Mouse (Mus musculus) NIH3T3 (cell line): ENCODE measurements around the gene Klhl36.
"Not testable (repeated sequence)": the region's sequence is repeated elsewhere in the genome, so short reads cannot be mapped to it uniquely, and the experiment has no call there.

Source experiments
- DNase-seq: peaks from one replicate; pipeline ENCODE4 v3.0.0-alpha.2; 2012; ENCODE audit warnings: low read depth

Klhl36 gene

GRCm38 (mm10) chr8:119835270-119835669 lies 26.8 kb upstream of the Klhl36 start:
- no peak for DNase-seq

GRCm38 (mm10) chr8:119836831-119837230 lies 25.2 kb upstream of the Klhl36 start:
- no peak for DNase-seq

- no peak for DNase-seq
These were observed 24.5 kb upstream of the Klhl36 start for GRCm38 (mm10) chr8:119837553-119838071.

- no peak for DNase-seq
These were observed 23.7 kb upstream of the Klhl36 start for GRCm38 (mm10) chr8:119838100-119838982.

- DNase-seq: no peak
These were observed 23.1 kb upstream of the Klhl36 start for GRCm38 (mm10) chr8:119838983-119839340.

- DNase-seq: no peak
These were observed 22.5 kb upstream of the Klhl36 start for GRCm38 (mm10) chr8:119839419-119840021.

GRCm38 (mm10) chr8:119840275-119840808 lies 21.7 kb upstream of the Klhl36 start, which contains the start of gene Cotl1:
Gene Cotl1, minus strand, starts transcription at chr8:119840544.
- DNase-seq: peak; percentile 99

GRCm38 (mm10) chr8:119840905-119841411 lies 21.1 kb upstream of the Klhl36 start:
- no peak for DNase-seq

GRCm38 (mm10) chr8:119843444-119843843 lies 18.6 kb upstream of the Klhl36 start:
- peak; percentile 90 for DNase-seq

- no peak for DNase-seq
These were observed 17.5 kb upstream of the Klhl36 start for GRCm38 (mm10) chr8:119844577-119844976.

- not testable (repeated sequence) for DNase-seq
These were observed 16.3 kb upstream of the Klhl36 start for GRCm38 (mm10) chr8:119845741-119846140.

GRCm38 (mm10) chr8:119847232-119847922 lies 14.7 kb upstream of the Klhl36 start:
- DNase-seq: no peak

GRCm38 (mm10) chr8:119853521-119853920 lies 8.5 kb upstream of the Klhl36 start:
- no peak for DNase-seq

GRCm38 (mm10) chr8:119854035-119854434 lies 8.0 kb upstream of the Klhl36 start:
- DNase-seq: no peak

GRCm38 (mm10) chr8:119855656-119856055 lies 6.4 kb upstream of the Klhl36 start:
- DNase-seq: no peak

- no peak for DNase-seq
These were observed 4.3 kb upstream of the Klhl36 start for GRCm38 (mm10) chr8:119857767-119858166.

GRCm38 (mm10) chr8:119862390-119862734 lies 296 bp downstream of the Klhl36 start:
- DNase-seq: no peak

GRCm38 (mm10) chr8:119862749-119863148 lies 683 bp downstream of the Klhl36 start:
- DNase-seq: peak; percentile 30

- no peak for DNase-seq
These were observed 7.5 kb downstream of the Klhl36 start for GRCm38 (mm10) chr8:119869616-119870015.

GRCm38 (mm10) chr8:119873181-119873580 lies 11.1 kb downstream of the Klhl36 start:
- no peak for DNase-seq

- DNase-seq: no peak
These were observed 19.2 kb downstream of the Klhl36 start for GRCm38 (mm10) chr8:119881301-119881700.

GRCm38 (mm10) chr8:119881917-119882316 lies 19.9 kb downstream of the Klhl36 start:
- no peak for DNase-seq
